Mouse (Mus musculus) C2C12 (cell line): ENCODE measurements at regions not wholly inside any gene's neighbourhood (a gene's known extent, or its start where the extent isn't known, plus 50 kb on each side); places are given as distances from the start of the nearest gene placed in this dataset.

Experiments
- H3K27me3 ChIP-seq: one replicate; pipeline ENCODE4 v1.6.1; 2011; ENCODE audit not compliant: control insufficient read depth, insufficient read depth, insufficient read length
- H3K36me3 ChIP-seq: one replicate; pipeline ENCODE4 v1.6.1; 2011; ENCODE audit not compliant: control insufficient read depth, insufficient read depth
- H3K4me3 ChIP-seq: one replicate; pipeline ENCODE4 v1.5.1; 2011; ENCODE audit warnings: mild to moderate bottlenecking, control low read depth; ENCODE audit not compliant: poor library complexity, insufficient read depth, severe bottlenecking
- H3K79me2 ChIP-seq: one replicate; pipeline ENCODE4 v1.6.1; 2011; ENCODE audit not compliant: control insufficient read depth, insufficient read depth
- H3K79me3 ChIP-seq: one replicate; pipeline ENCODE4 v1.6.1; 2011; ENCODE audit warnings: low read depth, control low read depth
- H3ac ChIP-seq: one replicate; pipeline ENCODE3; 2011; ENCODE audit warnings: low read depth; ENCODE audit not compliant: control insufficient read depth, insufficient read length
- CEBPB ChIP-seq: IDR thresholded peaks from one replicate; pipeline ENCODE4 v1.6.1; 2011; ENCODE audit warnings: low read depth, mild to moderate bottlenecking, control low read depth, moderate library complexity
- CTCF ChIP-seq: IDR thresholded peaks from one replicate; pipeline ENCODE4 v1.5.1; 2011; ENCODE audit not compliant: control insufficient read depth, insufficient read depth, insufficient read length
- FOSL1 ChIP-seq: IDR thresholded peaks from one replicate; pipeline ENCODE4 v1.8.0; 2011; ENCODE audit warnings: mild to moderate bottlenecking, low read length; ENCODE audit not compliant: poor library complexity, insufficient read depth, severe bottlenecking
- MAX ChIP-seq: IDR thresholded peaks from one replicate; pipeline ENCODE4 v1.6.1; 2011; ENCODE audit warnings: mild to moderate bottlenecking, control low read depth
- MYOD1 ChIP-seq: IDR thresholded peaks from one replicate; pipeline ENCODE4 v1.6.1; 2011; ENCODE audit warnings: low read depth; ENCODE audit not compliant: control insufficient read depth, insufficient read length
- MYOG ChIP-seq: IDR thresholded peaks from one replicate; pipeline ENCODE4 v1.6.1; 2011; ENCODE audit not compliant: control insufficient read depth, insufficient read length; ENCODE audit errors: extremely low read depth
- USF1 ChIP-seq: IDR thresholded peaks from one replicate; pipeline ENCODE4 v1.6.1; 2011; ENCODE audit warnings: low read depth, mild to moderate bottlenecking, control low read depth, moderate library complexity

GRCm38 (mm10) chr1:168064065-168064664, 367.9 kb downstream of the Pbx1 start:
- no peaks in the 10 kb centered on the region for H3K36me3 ChIP-seq
- H3K27me3 ChIP-seq: no peaks in the 10 kb centered on the region
- H3K79me2 ChIP-seq: no peaks in the 10 kb centered on the region
- no peaks in the 10 kb centered on the region for H3K79me3 ChIP-seq
- no peak for TF ChIP-seq MYOD1
- TF ChIP-seq CEBPB: no peak
- no peak for TF ChIP-seq USF1
- no peak for TF ChIP-seq FOSL1
- no peak for TF ChIP-seq MAX
- TF ChIP-seq CTCF: no peak
- TF ChIP-seq MYOG: no peak
- no peak overlapping the region for H3K4me3 ChIP-seq
- H3ac ChIP-seq: no peak overlapping the region

- no peak overlapping the region for H3ac ChIP-seq
- no peaks in the 10 kb centered on the region for H3K79me3 ChIP-seq
- no peak overlapping the region for H3K4me3 ChIP-seq
- H3K27me3 ChIP-seq: no peaks in the 10 kb centered on the region
- TF ChIP-seq CTCF: no peak
- H3K36me3 ChIP-seq: no peaks in the 10 kb centered on the region
- H3K79me2 ChIP-seq: no peaks in the 10 kb centered on the region
Measured at GRCm38 (mm10) chr1:168065598-168066041, 366.4 kb downstream of the Pbx1 start.

GRCm38 (mm10) chr1:168066810-168067209, 365.3 kb downstream of the Pbx1 start:
- Histone ChIP-seq H3K4me3 (no peak overlapping the region), H3K79me3 (no peaks in the 10 kb centered on the region), H3K36me3 (no peaks in the 10 kb centered on the region), H3K27me3 (no peaks in the 10 kb centered on the region), H3ac (no peak overlapping the region), H3K79me2 (no peaks in the 10 kb centered on the region)
- no peak for TF ChIP-seq CTCF
- TF ChIP-seq MYOG: no peak
- TF ChIP-seq USF1: no peak
- no peak for TF ChIP-seq CEBPB
- no peak for TF ChIP-seq MAX
- TF ChIP-seq MYOD1: no peak
- TF ChIP-seq FOSL1: no peak

- H3K36me3 ChIP-seq: no peaks in the 10 kb centered on the region
- TF ChIP-seq CTCF (no peak), CEBPB (no peak), USF1 (no peak), FOSL1 (no peak), MYOD1 (no peak), MAX (no peak), MYOG (no peak)
- H3K79me2 ChIP-seq: no peaks in the 10 kb centered on the region
- H3ac ChIP-seq: no peak overlapping the region
- no peak overlapping the region for H3K4me3 ChIP-seq
- H3K79me3 ChIP-seq: no peaks in the 10 kb centered on the region
- H3K27me3 ChIP-seq: no peaks in the 10 kb centered on the region
Measured at GRCm38 (mm10) chr1:168068003-168068919, 363.8 kb downstream of the Pbx1 start.

- Histone ChIP-seq H3K36me3 (no peaks in the 10 kb centered on the region), H3K79me2 (no peaks in the 10 kb centered on the region), H3ac (no peak overlapping the region), H3K4me3 (no peak overlapping the region), H3K27me3 (no peaks in the 10 kb centered on the region), H3K79me3 (no peaks in the 10 kb centered on the region)
- no peak for TF ChIP-seq CEBPB
- TF ChIP-seq CTCF: no peak
- TF ChIP-seq FOSL1: no peak
- no peak for TF ChIP-seq MYOD1
Measured at GRCm38 (mm10) chr1:168068920-168069590, 363.0 kb downstream of the Pbx1 start.
